ENCODE assay signal across 13 mouse cellular contexts in the genomic region with DNA sequence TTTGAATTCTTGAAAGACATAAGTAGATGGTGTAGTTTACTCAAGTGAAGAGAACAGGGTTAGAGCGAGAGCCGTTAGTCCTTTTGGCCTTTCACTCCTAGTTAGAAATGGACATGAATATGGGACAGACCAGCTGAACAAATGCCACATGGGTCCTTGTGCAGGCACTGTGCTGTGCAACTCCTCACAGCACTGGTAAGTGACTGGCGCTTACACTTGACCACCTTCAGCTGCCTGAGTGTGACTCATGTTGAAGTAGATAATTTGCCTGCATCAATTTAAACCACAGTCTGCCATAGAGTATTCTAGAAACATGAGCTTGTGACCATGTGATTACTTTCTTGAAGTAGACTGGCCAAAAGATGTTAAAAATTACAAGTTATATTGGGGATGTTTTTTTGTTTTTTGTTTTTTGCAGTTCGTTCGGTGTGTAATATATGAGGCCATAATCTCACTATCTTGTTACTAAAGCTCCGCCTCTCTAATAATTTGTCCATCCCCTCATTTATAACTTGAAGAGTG.
"Had no signal": no experiment of that assay in that cellular context is flagged by ENCODE, and none has a peak within 500 bp of the region (broad histone marks: within the 10 kb centered on the region; RNA-seq: fewer than 3 reads in every experiment).

No protein-coding gene starts in this region.

- H3K9me3 ChIP-seq: kidney, embryonic 15.5 days; midbrain, embryonic 12.5 days; midbrain, embryonic 15.5 days; neural tube, embryonic 13.5 days had no signal

- H3K4me1 ChIP-seq: neural tube, embryonic 13.5 days had no signal

- H3K36me3 ChIP-seq: kidney, embryonic 15.5 days; midbrain, embryonic 12.5 days; midbrain, embryonic 15.5 days; neural tube, embryonic 13.5 days had no signal

- H3K27me3 ChIP-seq: kidney, embryonic 15.5 days; midbrain, embryonic 12.5 days; midbrain, embryonic 15.5 days; neural tube, embryonic 13.5 days had no signal

- H3K9ac ChIP-seq: kidney, embryonic 15.5 days; liver, embryonic 14.5 days; liver, postnatal 0 days; lung, embryonic 14.5 days; midbrain, embryonic 12.5 days; midbrain, embryonic 15.5 days; neural tube, embryonic 13.5 days had no signal

- ATAC-seq: liver, postnatal 0 days; midbrain, embryonic 15.5 days had no signal

- DNase-seq: kidney, postnatal 10 days; kidney, postnatal 36 days; layer of hippocampus, postnatal 36 days; liver, postnatal 0 days; lung, embryonic 14.5 days; thymus, postnatal 25 days had no signal

- H3K27ac ChIP-seq: kidney, embryonic 15.5 days; left cerebral cortex, adult 2 months; liver, embryonic 14.5 days; macrophage; midbrain, embryonic 12.5 days; midbrain, embryonic 15.5 days; neural tube, embryonic 13.5 days had no signal

- H3K4me2 ChIP-seq: kidney, embryonic 15.5 days; lung, embryonic 14.5 days; midbrain, embryonic 12.5 days; midbrain, embryonic 15.5 days; neural tube, embryonic 13.5 days had no signal

- H3K4me3 ChIP-seq: kidney, embryonic 15.5 days; left cerebral cortex, adult 2 months; midbrain, embryonic 12.5 days; midbrain, embryonic 15.5 days; neural tube, embryonic 13.5 days had no signal
